Mouse (Mus musculus) heart, embryonic 10.5 days (tissue): ENCODE measurements around the gene Dpep2nb. TPM values are rescaled to one million over a fixed set of nuclear protein-coding genes. Genes with fewer than 3 reads are reported as not detected.

ENCODE experiments used
- microRNA-seq: library from miRNA; unstranded; fragments of <30 nt; microRNA quantifications from one replicate; pipeline ENCODE4, GENCODE M21; 2017
- polyA plus RNA-seq: library from polyadenylated mRNA; unstranded; fragments of >200 nt; fragmentation: Nextera tagmentation; extraction: Ambion mirVana; gene quantifications from 2 replicates; pipeline ENCODE4 v1.2.1, GENCODE M21; 2016

The Dpep2nb gene
- polyA plus RNA-seq, 1 experiment from 2014 or later, result not detected

Small RNA genes within 50 kb of the gene (microRNA-seq; reads per million reads assigned to microRNA genes)
- not detected for gene Mir7074

Other genes with a start within 250 kb of the Dpep2nb start
- 13.1 and 18.2 TPM in 2 replicates for gene Gfod2, start 247.3 kb downstream of the Dpep2nb start, polyA plus RNA-seq
- 8.6 and 10.4 TPM in 2 replicates for gene Ranbp10, start 178.6 kb downstream of the Dpep2nb start, polyA plus RNA-seq
- 0.06 TPM in 2 replicates for gene Tsnaxip1, start 178.2 kb downstream of the Dpep2nb start, polyA plus RNA-seq
- gene Cenpt, start 152.7 kb downstream of the Dpep2nb start, polyA plus RNA-seq, result 46.5 and 55.2 TPM in 2 replicates
- gene Thap11, start 150.8 kb downstream of the Dpep2nb start, polyA plus RNA-seq, result 61.6 and 74.0 TPM in 2 replicates
- 274 and 314 TPM in 2 replicates for gene Nutf2, start 145.4 kb downstream of the Dpep2nb start, polyA plus RNA-seq
- 50.2 and 52.6 TPM in 2 replicates for gene Edc4, start 125.1 kb downstream of the Dpep2nb start, polyA plus RNA-seq
- gene Nrn1l, start 112.4 kb downstream of the Dpep2nb start, polyA plus RNA-seq, result 0.43 and 0.46 TPM in 2 replicates
- gene Pskh1, start 105.5 kb downstream of the Dpep2nb start, polyA plus RNA-seq, result 30.3 and 30.4 TPM in 2 replicates
- 1.9 and 2.6 TPM in 2 replicates for gene Ctrl, start 72.1 kb downstream of the Dpep2nb start, polyA plus RNA-seq
- 70.7 and 75.4 TPM in 2 replicates for gene Psmb10, start 67.5 kb downstream of the Dpep2nb start, polyA plus RNA-seq
- 1.7 and 7.9 TPM in 2 replicates for gene Lcat, start 62.6 kb downstream of the Dpep2nb start, polyA plus RNA-seq
- 45.1 and 56.1 TPM in 2 replicates for gene Slc12a4, start 39.9 kb downstream of the Dpep2nb start, polyA plus RNA-seq
- gene Dpep3, start 26.5 kb downstream of the Dpep2nb start, polyA plus RNA-seq, result not detected in 2 replicates
- gene Dus2, start 14.6 kb downstream of the Dpep2nb start, polyA plus RNA-seq, result 19.7 and 19.8 TPM in 2 replicates
- 16.1 and 18.7 TPM in 2 replicates for gene Ddx28, start 5.9 kb upstream of the Dpep2nb start, polyA plus RNA-seq
- 4.9 and 6.5 TPM in 2 replicates for gene Nfatc3, start 52.9 kb upstream of the Dpep2nb start, polyA plus RNA-seq
- 2.4 and 5.4 TPM in 2 replicates for gene Esrp2, start 131.0 kb upstream of the Dpep2nb start, polyA plus RNA-seq
- 10.6 and 13.6 TPM in 2 replicates for gene Pla2g15, start 144.4 kb upstream of the Dpep2nb start, polyA plus RNA-seq
- 47.3 and 67.8 TPM in 2 replicates for gene Slc7a6, start 162.9 kb upstream of the Dpep2nb start, polyA plus RNA-seq
- 24.1 and 38.1 TPM in 2 replicates for gene Slc7a6os, start 205.0 kb upstream of the Dpep2nb start, polyA plus RNA-seq
- 59.7 and 63.9 TPM in 2 replicates for gene Prmt7, start 205.0 kb upstream of the Dpep2nb start, polyA plus RNA-seq